Mouse (Mus musculus) spleen, adult 2 months (tissue): Measurements from ENCODE around the gene Myo3a. TPM values are rescaled to one million over a fixed set of nuclear protein-coding genes. Genes with fewer than 3 reads are reported as not detected.

Experiments
- DNase-seq, 2 experiments: peaks; one replicate each; pipeline versions ENCODE4 v3.0.0 to v3.0.0-alpha.2; 2012 to 2021; ENCODE audit warnings: low spot score in 2 of 2, low read depth in 1 of 2
- H3K27ac ChIP-seq: fragments of 200-500 bp; 2 replicates; pipeline ENCODE4 v1.5.1; 2012; ENCODE audit warnings: low read length, inconsistent platforms; ENCODE audit not compliant: insufficient read depth
- H3K27me3 ChIP-seq: fragments of 200-500 bp; 2 replicates; pipeline ENCODE4 v1.6.1; 2012; ENCODE audit warnings: mild to moderate bottlenecking, moderate library complexity, low read length, inconsistent platforms; ENCODE audit not compliant: control insufficient read depth, insufficient read depth
- H3K36me3 ChIP-seq: fragments of 200-500 bp; 2 replicates; pipeline ENCODE4 v1.6.1; 2012; ENCODE audit warnings: mild to moderate bottlenecking, low read length, inconsistent platforms; ENCODE audit not compliant: control insufficient read depth, insufficient read depth
- H3K4me1 ChIP-seq: fragments of 200-500 bp; 2 replicates; pipeline ENCODE4 v1.6.1; 2011; ENCODE audit warnings: inconsistent platforms; ENCODE audit not compliant: control insufficient read depth, insufficient read depth, insufficient read length
- H3K4me3 ChIP-seq: fragments of 200-500 bp; 2 replicates; pipeline ENCODE4 v1.5.1; 2011; ENCODE audit warnings: mild to moderate bottlenecking, inconsistent platforms; ENCODE audit not compliant: insufficient read depth, insufficient read length; ENCODE audit errors: extremely low read depth
- CTCF ChIP-seq: fragments of 200-500 bp; IDR thresholded peaks from 2 replicates; pipeline ENCODE4 v1.5.1; 2011; ENCODE audit warnings: mild to moderate bottlenecking, inconsistent platforms; ENCODE audit not compliant: insufficient read depth, insufficient read length, insufficient replicate concordance; ENCODE audit errors: extremely low read depth
- POLR2A ChIP-seq: fragments of 200-500 bp; IDR thresholded peaks from 2 replicates; pipeline ENCODE4 v1.6.1; 2011; ENCODE audit warnings: low read depth, low read length, inconsistent platforms
- WGBS: fragments of 180-500 bp; shearing (Covaris S2); methylation state at CpG from one replicate; pipeline ENCODE4 v1.1.7; 2018; 5-methylcytosine and 5-hydroxymethylcytosine counted together
- polyA plus RNA-seq: library from polyadenylated mRNA; depleted of rRNA; stranded (reverse); fragments of >200 nt; gene quantifications from 2 replicates; pipeline ENCODE4 v1.2.3, GENCODE M21; 2012

The Myo3a gene
- polyA plus RNA-seq, 1 experiment = not detected

GRCm38 (mm10) chr2:22621828-22622731 is 394.8 kb downstream of the Myo3a start, which contains the start of gene Gad2:
Gene Gad2, plus strand, starts transcription at chr2:22622205.
- no peaks in the 10 kb centered on the region; the same call in 1 of the 2 replicates for H3K4me1 ChIP-seq
- H3K36me3 ChIP-seq = no peaks in the 10 kb centered on the region
- H3K27me3 ChIP-seq = peaks cover 30% of the 10 kb centered on the region
- WGBS = 3% methylated on average over 55 of the region's 55 CpGs
- TF ChIP-seq POLR2A (no peak), CTCF (no peak)
- H3K4me3 ChIP-seq = no peak within 1 kb of the TSS
- H3K27ac ChIP-seq = no peak within 1 kb of the TSS
- no peak for DNase-seq

DNA sequence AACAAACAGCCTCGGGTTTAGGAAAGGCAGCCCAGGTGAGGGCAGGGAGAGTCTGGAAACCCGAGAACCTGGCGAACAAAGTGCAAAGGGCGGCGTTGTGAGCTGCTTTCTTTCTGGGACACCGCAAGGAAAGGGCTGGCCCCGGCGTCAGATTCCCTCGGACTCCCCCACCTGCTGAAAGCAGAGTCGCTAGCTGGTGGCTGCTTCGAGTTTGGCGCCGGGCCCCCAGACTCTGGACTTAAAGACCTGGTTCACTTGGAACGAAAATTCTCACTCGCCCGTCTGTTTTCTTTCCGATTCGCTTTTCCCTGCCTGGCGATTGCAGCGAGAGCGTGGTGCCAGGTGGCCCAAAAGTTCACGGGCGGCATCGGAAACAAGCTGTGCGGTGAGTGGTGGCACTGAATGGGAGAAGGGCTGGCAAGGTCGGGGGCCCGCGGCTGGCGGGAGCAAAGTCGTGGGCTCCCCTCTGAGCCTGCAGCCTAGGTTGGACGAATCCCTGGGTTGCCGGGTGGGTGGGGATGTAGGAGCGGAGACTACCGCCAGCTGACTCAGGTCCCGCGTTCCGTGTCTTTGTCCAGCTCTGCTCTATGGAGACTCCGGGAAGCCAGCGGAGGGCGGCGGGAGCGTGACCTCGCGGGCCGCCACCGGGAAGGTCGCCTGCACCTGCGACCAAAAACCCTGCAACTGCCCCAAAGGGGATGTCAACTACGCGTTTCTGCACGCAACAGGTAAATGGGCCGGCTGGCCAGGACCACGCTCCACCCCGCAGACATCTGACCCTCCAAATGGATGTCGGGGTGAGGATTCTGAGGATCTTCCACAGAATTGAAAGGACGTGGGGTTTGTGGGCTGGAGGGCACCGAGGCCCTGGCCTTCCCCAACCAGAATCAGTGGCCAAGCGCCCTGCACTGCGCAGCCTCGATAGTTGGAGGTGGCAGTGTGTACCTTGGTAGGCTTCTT is 396.1 kb downstream of the Myo3a start:
- Histone ChIP-seq H3K27me3 (peaks cover 30% of the 10 kb centered on the region), H3K36me3 (no peaks in the 10 kb centered on the region), H3K4me1 (no peaks in the 10 kb centered on the region; the same call in 1 of the 2 replicates), H3K27ac (no peak overlapping the region), H3K4me3 (no peak overlapping the region)
- TF ChIP-seq POLR2A = no peak
- no peak for TF ChIP-seq CTCF
- DNase-seq = no peak
- 4% methylated on average over 60 of the region's 60 CpGs for WGBS

GRCm38 (mm10) chr2:22624188-22624975 is 397.1 kb downstream of the Myo3a start:
- 11% methylated on average over 27 of the region's 27 CpGs for WGBS
- H3K36me3 ChIP-seq = no peaks in the 10 kb centered on the region
- no peak overlapping the region for H3K4me3 ChIP-seq
- DNase-seq = no peak
- peaks cover 30% of the 10 kb centered on the region for H3K27me3 ChIP-seq
- H3K4me1 ChIP-seq = no peaks in the 10 kb centered on the region; the same call in 1 of the 2 replicates
- H3K27ac ChIP-seq = no peak overlapping the region
- TF ChIP-seq POLR2A (no peak), CTCF (no peak)

GRCm38 (mm10) chr2:22625096-22625960 is 398.0 kb downstream of the Myo3a start:
- DNase-seq = no peak
- TF ChIP-seq CTCF = no peak
- TF ChIP-seq POLR2A = no peak
- 16% methylated on average over 16 of the region's 16 CpGs for WGBS
- H3K4me1 ChIP-seq = no peaks in the 10 kb centered on the region; the same call in 1 of the 2 replicates
- H3K27ac ChIP-seq = no peak overlapping the region
- H3K36me3 ChIP-seq = no peaks in the 10 kb centered on the region
- peaks cover 30% of the 10 kb centered on the region for H3K27me3 ChIP-seq
- no peak overlapping the region for H3K4me3 ChIP-seq

DNA sequence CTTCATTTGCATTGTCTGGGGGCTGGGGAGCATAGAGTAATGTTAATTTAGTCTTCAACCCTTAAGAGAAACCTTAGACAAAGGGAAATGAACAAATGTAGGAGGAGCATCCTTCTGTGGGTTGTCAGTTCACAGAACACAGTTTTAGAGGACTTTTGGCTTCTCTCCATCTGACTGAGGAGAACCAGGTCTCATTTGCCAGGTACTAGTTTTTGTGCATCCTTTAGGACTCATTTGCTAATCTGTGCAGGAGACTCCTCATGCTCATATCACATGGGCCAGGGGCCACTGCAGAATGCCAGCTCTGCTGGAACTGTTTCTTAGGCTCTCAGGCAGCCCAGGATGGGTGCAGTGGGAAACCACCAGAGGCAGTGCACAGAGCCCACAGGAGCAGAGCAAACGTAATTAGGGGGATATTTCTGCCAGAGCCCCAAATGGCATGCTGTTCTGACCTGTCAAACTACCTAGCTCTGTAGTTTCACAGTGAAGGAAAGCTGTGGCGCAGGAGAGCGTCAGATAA is 399.9 kb downstream of the Myo3a start:
- DNase-seq = no peak
- Histone ChIP-seq H3K36me3 (no peaks in the 10 kb centered on the region), H3K27me3 (peaks cover 19% of the 10 kb centered on the region), H3K27ac (no peak overlapping the region), H3K4me3 (no peak overlapping the region), H3K4me1 (no peaks in the 10 kb centered on the region; the same call in 1 of the 2 replicates)
- WGBS = 37% methylated on average over 3 of the region's 3 CpGs
- no peak for TF ChIP-seq CTCF
- TF ChIP-seq POLR2A = no peak
